Mouse (Mus musculus): ENCODE measurements around the gene Gm4353.

GRCm38 (mm10) chr7:116111546-116111945 is 27.1 kb upstream of the Gm4353 start:
- TF ChIP-seq CTCF (IDR thresholded peaks at IDR 0.05; ENCODE audit: low read depth) (no peak), EP300 (IDR thresholded peaks at IDR 0.05; ENCODE audit: low read depth) (no peak)

All from heart, postnatal 0 days (tissue).